Mouse (Mus musculus) midbrain, embryonic 16.5 days (tissue): Measurements from ENCODE around the gene Nab2. TPM values are rescaled to one million over a fixed set of nuclear protein-coding genes. Genes with fewer than 3 reads are reported as not detected.
A peak's percentile ranks its signal among the peaks of the same experiment; 100 is the strongest.

Experiments
- ATAC-seq: fragments of 200-750 bp; cut with Nextera tagmentation; 2 replicates; pipeline ENCODE4 v1.8.0; 2017; ENCODE audit warnings: moderate TSS enrichment
- H3K27ac ChIP-seq: fragments of 300-500 bp; sonication (generic); 2 replicates; pipeline ENCODE4 v1.5.1; 2014; ENCODE audit warnings: mild to moderate bottlenecking, low read length, mixed read lengths
- H3K27me3 ChIP-seq: fragments of 300-500 bp; sonication (generic); 2 replicates; pipeline ENCODE4 v1.6.1; 2014; ENCODE audit warnings: low read depth, low read length, mixed read lengths; ENCODE audit not compliant: control insufficient read depth, insufficient read depth
- H3K36me3 ChIP-seq: fragments of 300-500 bp; sonication (generic); 2 replicates; pipeline ENCODE4 v1.6.1; 2014; ENCODE audit warnings: mild to moderate bottlenecking, low read length, moderate library complexity, mixed read lengths; ENCODE audit not compliant: control insufficient read depth, insufficient read depth
- H3K4me1 ChIP-seq: fragments of 300-500 bp; sonication (generic); 2 replicates; pipeline ENCODE4 v1.6.1; 2014; ENCODE audit warnings: mild to moderate bottlenecking, low read length, mixed read lengths; ENCODE audit not compliant: control insufficient read depth, insufficient read depth
- H3K4me2 ChIP-seq: fragments of 300-500 bp; sonication (generic); 2 replicates; pipeline ENCODE4 v1.6.1; 2014; ENCODE audit warnings: mild to moderate bottlenecking, low read length, mixed read lengths
- H3K4me3 ChIP-seq: fragments of 300-500 bp; sonication (generic); 2 replicates; pipeline ENCODE4 v1.5.1; 2014; ENCODE audit warnings: low read depth, mild to moderate bottlenecking, low read length, moderate library complexity, mixed read lengths
- H3K9ac ChIP-seq: fragments of 300-500 bp; sonication (generic); 2 replicates; pipeline ENCODE4 v1.6.1; 2014; ENCODE audit warnings: low read depth, low read length, mixed read lengths
- H3K9me3 ChIP-seq: fragments of 300-500 bp; sonication (generic); replicated peaks from 2 replicates; pipeline ENCODE4 v1.6.1; 2014; ENCODE audit warnings: mild to moderate bottlenecking, low read length, mixed read lengths; ENCODE audit not compliant: control insufficient read depth, poor library complexity, severe bottlenecking
- WGBS: fragments of 180-500 bp; shearing (Covaris S2); extraction: QIAGEN DNeasy Blood & Tissue Kit; methylation state at CpG from one replicate; pipeline ENCODE4 v1.1.7; 2014; 5-methylcytosine and 5-hydroxymethylcytosine counted together
- polyA plus RNA-seq: library from polyadenylated mRNA; unstranded; fragments of >200 nt; fragmentation: Nextera tagmentation; extraction: Ambion mirVana; gene quantifications from 2 replicates; pipeline ENCODE4 v1.2.1, GENCODE M21; 2015

The Nab2 gene
- polyA plus RNA-seq, 1 experiment from 2014 or later = 2.1 TPM

DNA sequence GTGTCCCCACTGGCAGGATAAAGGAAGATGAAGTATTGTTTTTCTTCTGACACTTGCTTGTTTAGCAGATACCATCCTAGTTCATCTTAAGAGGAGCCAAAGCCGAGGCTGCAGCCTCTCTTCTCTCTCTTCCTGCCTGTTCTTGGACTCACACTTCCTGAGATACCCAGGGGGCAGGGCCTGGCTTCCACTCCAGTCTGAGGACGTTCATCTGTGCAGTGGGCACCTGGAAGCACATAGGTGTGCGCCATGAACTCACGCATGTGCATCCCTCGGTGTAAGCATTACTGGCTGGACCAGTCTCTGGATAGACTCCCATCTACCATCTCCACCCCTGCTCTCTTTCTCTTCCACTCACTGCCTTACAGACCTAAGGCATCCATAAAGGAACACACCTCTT lies 27.9 kb downstream of the Nab2 start:
- Histone ChIP-seq H3K4me1 (peaks cover 5% of the 10 kb centered on the region; the same call in 1 of the 2 replicates), H3K9me3 (no peaks in the 10 kb centered on the region), H3K36me3 (no peaks in the 10 kb centered on the region), H3K9ac (no peak overlapping the region), H3K4me3 (no peak overlapping the region), H3K27ac (no peak overlapping the region), H3K27me3 (peaks cover 25% of the 10 kb centered on the region), H3K4me2 (no peak overlapping the region)
- WGBS = 73% methylated on average over 5 of the region's 5 CpGs
- ATAC-seq = no peak

- no peak overlapping the region for H3K9ac ChIP-seq
- H3K4me3 ChIP-seq = no peak overlapping the region
- no peak for ATAC-seq
- H3K27me3 ChIP-seq = no peaks in the 10 kb centered on the region
- H3K27ac ChIP-seq = no peak overlapping the region
- H3K4me1 ChIP-seq = no peaks in the 10 kb centered on the region
- 85% methylated on average over 7 of the region's 7 CpGs for WGBS
- no peaks in the 10 kb centered on the region for H3K9me3 ChIP-seq
- no peaks in the 10 kb centered on the region for H3K36me3 ChIP-seq
- no peak overlapping the region for H3K4me2 ChIP-seq
Observed at GRCm38 (mm10) chr10:127632668-127633271, 35.6 kb downstream of the Nab2 start.

- no peak overlapping the region for H3K9ac ChIP-seq
- H3K27me3 ChIP-seq = no peaks in the 10 kb centered on the region
- H3K27ac ChIP-seq = no peak overlapping the region
- no peak overlapping the region for H3K4me3 ChIP-seq
- H3K4me2 ChIP-seq = no peak overlapping the region
- no peaks in the 10 kb centered on the region for H3K36me3 ChIP-seq
- 92% methylated on average over 10 of the region's 10 CpGs for WGBS
- no peaks in the 10 kb centered on the region for H3K9me3 ChIP-seq
- ATAC-seq = no peak
- H3K4me1 ChIP-seq = no peaks in the 10 kb centered on the region
Observed at GRCm38 (mm10) chr10:127631261-127632214, 36.8 kb downstream of the Nab2 start.

- H3K36me3 ChIP-seq = no peaks in the 10 kb centered on the region
- no peaks in the 10 kb centered on the region for H3K27me3 ChIP-seq
- no peak for ATAC-seq
- H3K27ac ChIP-seq = no peak overlapping the region
- no peak overlapping the region for H3K9ac ChIP-seq
- H3K4me1 ChIP-seq = peaks cover 2% of the 10 kb centered on the region
- WGBS = 87% methylated on average over 3 of the region's 3 CpGs
- no peaks in the 10 kb centered on the region for H3K9me3 ChIP-seq
- H3K4me2 ChIP-seq = no peak overlapping the region
- no peak overlapping the region for H3K4me3 ChIP-seq
Observed at GRCm38 (mm10) chr10:127626433-127626832, 41.9 kb downstream of the Nab2 start.

GRCm38 (mm10) chr10:127623439-127624216 lies 44.7 kb downstream of the Nab2 start:
- Histone ChIP-seq H3K4me1 (peaks cover 10% of the 10 kb centered on the region), H3K4me2 (no peak overlapping the region), H3K4me3 (no peak overlapping the region), H3K27ac (no peak overlapping the region), H3K27me3 (no peaks in the 10 kb centered on the region), H3K9me3 (no peaks in the 10 kb centered on the region), H3K9ac (no peak overlapping the region), H3K36me3 (no peaks in the 10 kb centered on the region; the same call in 1 of the 2 replicates)
- 94% methylated on average over 6 of the region's 6 CpGs for WGBS
- no peak for ATAC-seq

DNA sequence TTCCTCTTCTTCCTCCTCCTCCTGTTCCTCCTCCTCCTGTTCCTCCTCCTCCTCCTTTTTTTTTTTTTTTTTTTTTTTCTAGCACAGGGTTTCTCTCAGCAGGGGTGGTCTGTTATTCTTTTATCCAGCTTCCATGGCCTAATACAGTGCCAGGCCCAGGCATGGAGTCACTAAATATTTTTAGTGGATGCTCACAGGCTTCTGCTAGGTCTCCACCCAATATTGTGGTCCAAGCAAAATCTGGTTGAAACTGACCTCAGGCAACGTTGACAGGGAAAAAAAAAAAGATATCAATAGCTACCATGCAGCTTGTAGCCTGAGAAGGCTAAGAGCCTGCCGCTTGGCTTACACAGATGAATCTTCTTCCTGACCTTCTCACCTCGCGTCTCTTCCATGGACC lies 45.7 kb downstream of the Nab2 start:
- Histone ChIP-seq H3K4me2 (no peak overlapping the region), H3K4me1 (peaks cover 20% of the 10 kb centered on the region), H3K36me3 (no peaks in the 10 kb centered on the region; the same call in 1 of the 2 replicates), H3K27ac (no peak overlapping the region), H3K9ac (no peak overlapping the region), H3K27me3 (no peaks in the 10 kb centered on the region), H3K4me3 (no peak overlapping the region), H3K9me3 (no peaks in the 10 kb centered on the region)
- WGBS = 61% methylated on average over 4 of the region's 4 CpGs
- no peak for ATAC-seq

- H3K9me3 ChIP-seq = no peaks in the 10 kb centered on the region
- ATAC-seq = peak; percentile 9; the same call in 1 of the 2 replicates
- 1% methylated on average over 13 of the region's 13 CpGs for WGBS
- no peaks in the 10 kb centered on the region for H3K27me3 ChIP-seq
- peaks cover 26% of the 10 kb centered on the region for H3K4me1 ChIP-seq
- H3K4me3 ChIP-seq = peak overlapping the region; percentile 68
- peak overlapping the region; percentile 96 for H3K4me2 ChIP-seq
- peak overlapping the region; percentile 62; the same call in 1 of the 2 replicates for H3K9ac ChIP-seq
- peak overlapping the region; percentile 23; the same call in 1 of the 2 replicates for H3K27ac ChIP-seq
- H3K36me3 ChIP-seq = no peaks in the 10 kb centered on the region; the same call in 1 of the 2 replicates
Observed at GRCm38 (mm10) chr10:127622057-127622392, 46.3 kb downstream of the Nab2 start.

DNA sequence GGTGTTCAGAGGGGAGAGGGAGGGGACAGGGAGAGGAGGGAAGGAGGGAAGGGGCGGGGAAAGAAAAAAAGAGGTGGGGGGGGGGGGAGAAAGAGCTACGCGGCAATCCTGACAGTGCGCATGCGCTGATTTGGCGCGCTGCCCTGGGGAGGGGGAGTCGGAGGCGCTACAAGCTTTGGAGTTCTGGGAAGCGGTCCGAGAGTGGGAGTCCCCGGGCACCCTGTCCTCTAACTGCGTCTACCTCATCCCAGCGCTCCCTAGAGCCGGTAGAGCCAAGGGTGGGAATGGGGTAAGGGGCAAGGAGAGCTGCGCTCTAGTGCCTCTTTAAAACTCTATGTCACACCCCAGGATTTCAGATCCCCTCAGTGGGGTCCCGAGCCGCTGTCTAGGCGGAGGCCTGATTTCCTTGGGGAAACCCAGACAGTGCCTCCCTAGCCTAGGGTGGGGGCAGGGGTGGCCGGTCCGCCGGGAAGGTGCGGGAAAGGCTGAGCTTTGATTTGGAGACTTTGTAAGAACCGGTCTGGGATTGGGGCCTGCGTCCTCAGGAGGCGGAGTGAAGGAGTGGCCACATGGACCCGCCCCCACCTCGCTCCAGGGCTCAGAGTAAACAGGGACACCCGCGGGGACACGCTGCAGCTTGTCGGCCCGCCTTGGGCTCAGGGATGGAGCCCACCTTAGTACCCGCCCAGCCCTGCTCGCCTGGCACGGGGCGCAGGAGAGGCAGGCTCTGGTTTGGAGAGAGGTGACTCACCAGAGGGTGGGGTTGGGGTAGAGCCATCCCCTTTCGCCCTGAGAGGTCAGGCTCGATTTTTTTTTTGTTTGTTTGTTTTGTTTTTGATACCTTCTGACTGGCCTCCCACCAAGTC lies 46.9 kb downstream of the Nab2 start:
- Histone ChIP-seq H3K27me3 (no peaks in the 10 kb centered on the region), H3K9me3 (no peaks in the 10 kb centered on the region), H3K4me1 (peaks cover 32% of the 10 kb centered on the region), H3K4me3 (peak overlapping the region; percentile 68), H3K9ac (peak overlapping the region; percentile 62), H3K4me2 (peak overlapping the region; percentile 96), H3K27ac (peak overlapping the region; percentile 85), H3K36me3 (no peaks in the 10 kb centered on the region; the same call in 1 of the 2 replicates)
- ATAC-seq = peak; percentile 83
- WGBS = 1% methylated on average over 36 of the region's 39 CpGs
